Mouse (Mus musculus): ENCODE measurements around the gene Olfr1185-ps1. TPM values are rescaled to one million over a fixed set of nuclear protein-coding genes. Genes with fewer than 3 reads are reported as not detected.

Gene Olfr1185-ps1
- not detected in 2 replicates for polyA plus RNA-seq (2012; rRNA removed; ENCODE audit: low replicate concordance)

DNA sequence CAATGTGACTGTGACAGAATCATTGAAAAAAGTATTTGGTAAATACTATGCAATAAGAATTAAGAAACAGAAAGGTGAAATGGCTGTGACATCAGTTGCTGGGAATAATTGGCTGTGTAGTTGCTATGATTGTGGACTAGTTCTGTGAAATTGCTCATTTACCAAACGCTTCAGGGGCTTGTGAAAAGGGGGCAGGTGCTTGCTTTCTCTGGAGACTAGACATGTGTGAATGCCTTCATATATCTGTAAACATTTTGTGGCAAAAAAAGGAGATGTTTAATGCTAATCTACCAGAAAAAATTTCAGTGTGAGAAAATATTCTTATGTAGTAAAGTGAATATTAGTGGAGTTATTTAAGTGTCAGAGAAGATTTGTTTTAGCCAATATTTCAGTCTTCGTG is at the start of gene Olfr1185-ps1:
Gene Olfr1185-ps1 (plus strand): TSS at position 301 of the 400 bp plus-strand sequence.

DNA sequence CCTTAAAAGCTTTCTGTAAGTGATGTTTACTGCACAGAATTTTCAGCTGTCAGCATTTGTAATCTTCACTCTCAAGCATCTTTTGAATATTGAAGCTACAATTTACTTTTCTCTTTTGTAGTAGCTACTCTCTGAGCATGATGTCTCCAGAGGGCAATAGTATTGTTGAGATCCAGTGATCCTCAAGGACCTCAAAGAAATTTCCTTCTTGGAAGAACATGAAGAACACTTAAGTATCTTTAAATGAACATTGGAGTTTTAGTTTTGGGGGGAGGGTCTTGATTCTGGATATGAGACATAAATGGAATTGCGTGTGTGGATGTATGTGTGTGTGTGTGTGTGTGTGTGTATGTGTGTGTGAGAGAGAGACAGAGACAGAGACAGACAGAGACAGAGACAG is 44.1 kb upstream of the Olfr1185-ps1 start, which contains the start of gene Gm13757:
Gene Gm13757 (minus strand): TSS at position 101 of the 400 bp plus-strand sequence.

DNA sequence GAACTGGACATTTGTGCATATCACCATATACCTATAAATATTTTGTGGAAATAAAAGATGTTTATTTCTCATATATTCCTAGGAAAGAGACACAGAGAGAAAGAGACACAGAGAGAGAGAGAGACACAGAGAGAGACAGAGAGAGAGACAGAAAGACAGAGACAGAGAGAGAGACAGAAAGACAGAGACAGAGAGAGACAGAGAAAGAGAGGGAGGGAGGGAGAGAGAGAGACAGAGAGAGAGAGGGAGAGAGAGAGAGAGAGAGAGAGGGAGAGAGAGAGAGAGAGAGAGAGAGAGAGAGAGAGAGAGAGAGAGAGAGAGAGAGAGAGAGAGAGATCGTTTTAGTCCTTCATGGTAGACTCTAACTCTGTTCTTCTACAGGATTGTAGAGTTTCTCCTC is 38.6 kb upstream of the Olfr1185-ps1 start, which contains the start of gene Olfr1183:
Gene Olfr1183 (plus strand): TSS at position 301 of the 400 bp plus-strand sequence.

DNA sequence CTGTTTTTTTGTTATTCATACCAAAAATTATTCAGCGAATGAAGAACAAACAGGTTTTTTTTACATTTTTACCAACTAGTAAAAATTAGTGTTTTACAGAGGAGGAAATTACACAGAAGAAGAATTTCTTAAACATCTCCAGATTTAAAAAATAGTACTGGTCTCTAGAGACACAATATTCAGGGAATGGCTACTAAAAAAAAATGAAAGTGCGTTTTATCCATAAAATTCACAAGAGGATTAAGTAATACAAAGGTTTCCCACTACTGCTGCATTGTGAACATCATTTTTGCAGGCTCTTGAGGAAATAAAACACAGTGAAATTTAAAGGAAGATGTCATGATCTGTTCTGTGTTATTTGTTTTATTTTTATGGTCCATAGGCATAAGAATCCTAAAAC is 9.8 kb upstream of the Olfr1185-ps1 start, which contains the start of gene Olfr1184:
Gene Olfr1184 (plus strand): TSS at position 301 of the 400 bp plus-strand sequence.

DNA sequence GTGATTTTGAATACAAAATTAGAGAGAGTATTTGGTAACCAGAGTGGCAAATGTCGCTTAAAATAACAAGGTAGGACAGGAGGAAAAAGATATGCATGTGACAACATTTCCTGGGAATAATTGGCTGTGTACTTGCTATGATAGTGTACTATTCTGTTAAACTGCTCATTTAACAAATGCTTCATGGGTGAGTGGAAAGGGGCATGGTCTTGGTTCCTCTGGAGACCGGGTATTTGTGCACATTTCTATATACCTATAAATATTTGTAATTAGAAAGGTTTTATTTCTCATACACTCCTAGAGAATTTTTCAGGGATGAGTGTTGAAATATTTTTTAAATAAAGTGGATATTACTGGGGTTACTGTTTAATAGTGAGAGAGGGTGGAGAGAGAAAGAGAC is 25.1 kb downstream of the Olfr1185-ps1 start, which contains the start of gene Olfr1186:
Gene Olfr1186 (plus strand): TSS at position 301 of the 400 bp plus-strand sequence.

Other genes with a start within 250 kb of the Olfr1185-ps1 start
- gene Olfr1173, start 213.4 kb upstream of the Olfr1185-ps1 start, polyA plus RNA-seq (2012; rRNA removed; ENCODE audit: low replicate concordance), result not detected in 2 replicates
- gene Olfr1174-ps, start 178.2 kb upstream of the Olfr1185-ps1 start, polyA plus RNA-seq (2012; rRNA removed; ENCODE audit: low replicate concordance), result not detected in 2 replicates
- gene Olfr1175-ps, start 166.1 kb upstream of the Olfr1185-ps1 start, polyA plus RNA-seq (2012; rRNA removed; ENCODE audit: low replicate concordance), result not detected in 2 replicates
- gene Olfr1176, start 156.6 kb upstream of the Olfr1185-ps1 start, polyA plus RNA-seq (2012; rRNA removed; ENCODE audit: low replicate concordance), result not detected in 2 replicates
- not detected in 2 replicates for gene Olfr1177-ps, start 146.8 kb upstream of the Olfr1185-ps1 start, polyA plus RNA-seq (2012; rRNA removed; ENCODE audit: low replicate concordance)
- not detected in 2 replicates for gene Olfr1178, start 106.3 kb upstream of the Olfr1185-ps1 start, polyA plus RNA-seq (2012; rRNA removed; ENCODE audit: low replicate concordance)
- not detected in 2 replicates for gene Olfr1179, start 86.9 kb upstream of the Olfr1185-ps1 start, polyA plus RNA-seq (2012; rRNA removed; ENCODE audit: low replicate concordance)
- not detected in 2 replicates for gene Olfr1180, start 74.2 kb upstream of the Olfr1185-ps1 start, polyA plus RNA-seq (2012; rRNA removed; ENCODE audit: low replicate concordance)
- gene Olfr1181, start 67.1 kb upstream of the Olfr1185-ps1 start, polyA plus RNA-seq (2012; rRNA removed; ENCODE audit: low replicate concordance), result not detected in 2 replicates
- not detected in 2 replicates for gene Gm13757, start 44.2 kb upstream of the Olfr1185-ps1 start, polyA plus RNA-seq (2012; rRNA removed; ENCODE audit: low replicate concordance)
- not detected in 2 replicates for gene Olfr1183, start 38.5 kb upstream of the Olfr1185-ps1 start, polyA plus RNA-seq (2012; rRNA removed; ENCODE audit: low replicate concordance)
- not detected in 2 replicates for gene Olfr1184, start 9.7 kb upstream of the Olfr1185-ps1 start, polyA plus RNA-seq (2012; rRNA removed; ENCODE audit: low replicate concordance)
- not detected in 2 replicates for gene Olfr1186, start 25.2 kb downstream of the Olfr1185-ps1 start, polyA plus RNA-seq (2012; rRNA removed; ENCODE audit: low replicate concordance)
- gene Olfr1188, start 63.6 kb downstream of the Olfr1185-ps1 start, polyA plus RNA-seq (2012; rRNA removed; ENCODE audit: low replicate concordance), result not detected in 2 replicates
- not detected in 2 replicates for gene Olfr1189, start 93.1 kb downstream of the Olfr1185-ps1 start, polyA plus RNA-seq (2012; rRNA removed; ENCODE audit: low replicate concordance)
- gene Olfr1191-ps1, start 147.2 kb downstream of the Olfr1185-ps1 start, polyA plus RNA-seq (2012; rRNA removed; ENCODE audit: low replicate concordance), result not detected in 2 replicates
- not detected in 2 replicates for gene Olfr1192-ps1, start 155.2 kb downstream of the Olfr1185-ps1 start, polyA plus RNA-seq (2012; rRNA removed; ENCODE audit: low replicate concordance)
- not detected in 2 replicates for gene Olfr1193, start 182.3 kb downstream of the Olfr1185-ps1 start, polyA plus RNA-seq (2012; rRNA removed; ENCODE audit: low replicate concordance)
- gene Olfr1195, start 195.9 kb downstream of the Olfr1185-ps1 start, polyA plus RNA-seq (2012; rRNA removed; ENCODE audit: low replicate concordance), result not detected in 2 replicates
- gene Olfr1196, start 211.3 kb downstream of the Olfr1185-ps1 start, polyA plus RNA-seq (2012; rRNA removed; ENCODE audit: low replicate concordance), result not detected in 2 replicates
- gene Olfr1197, start 239.0 kb downstream of the Olfr1185-ps1 start, polyA plus RNA-seq (2012; rRNA removed; ENCODE audit: low replicate concordance), result not detected in 2 replicates